Mouse (Mus musculus) limb, embryonic 15.5 days (tissue): Measurements from ENCODE around the gene Fibp. TPM values are rescaled to one million over a fixed set of nuclear protein-coding genes. Genes with fewer than 3 reads are reported as not detected.
"Not testable (repeated sequence)": the region's sequence is repeated elsewhere in the genome, so short reads cannot be mapped to it uniquely, and the experiment has no call there.

Experiments
- ATAC-seq: fragments of 200-750 bp; cut with Nextera tagmentation; 2 replicates; pipeline ENCODE4 v1.8.0; 2017; ENCODE audit warnings: low read depth, moderate TSS enrichment; ENCODE audit not compliant: insufficient number of reproducible peaks, low FRiP score, low TSS enrichment
- H3K27ac ChIP-seq: fragments of 300-500 bp; sonication (generic); 2 replicates; pipeline ENCODE4 v1.5.1; 2015; ENCODE audit warnings: moderate library complexity, mild to moderate bottlenecking, inconsistent platforms
- H3K27me3 ChIP-seq: fragments of 300-500 bp; sonication (generic); 2 replicates; pipeline ENCODE4 v1.6.1; 2015; ENCODE audit warnings: inconsistent platforms
- H3K36me3 ChIP-seq: fragments of 300-500 bp; sonication (generic); 2 replicates; pipeline ENCODE4 v1.6.1; 2015; ENCODE audit warnings: inconsistent platforms
- H3K4me1 ChIP-seq: fragments of 300-500 bp; sonication (generic); 2 replicates; pipeline ENCODE4 v1.6.1; 2015; ENCODE audit warnings: inconsistent platforms
- H3K4me2 ChIP-seq: fragments of 300-500 bp; sonication (generic); 2 replicates; pipeline ENCODE4 v1.6.1; 2015; ENCODE audit warnings: mild to moderate bottlenecking, inconsistent platforms
- H3K4me3 ChIP-seq: fragments of 300-500 bp; sonication (generic); 2 replicates; pipeline ENCODE4 v1.5.1; 2015; ENCODE audit warnings: mild to moderate bottlenecking, inconsistent platforms
- H3K9ac ChIP-seq: fragments of 300-500 bp; sonication (generic); 2 replicates; pipeline ENCODE4 v1.6.1; 2015; ENCODE audit warnings: inconsistent platforms
- H3K9me3 ChIP-seq: fragments of 300-500 bp; sonication (generic); 2 replicates; pipeline ENCODE4 v1.6.1; 2016; ENCODE audit warnings: inconsistent platforms
- WGBS: fragments of 180-500 bp; shearing (Covaris S2); methylation state at CpG from one replicate; pipeline ENCODE4 v1.1.7; 2015; 5-methylcytosine and 5-hydroxymethylcytosine counted together
- polyA plus RNA-seq: library from polyadenylated mRNA; unstranded; fragments of >200 nt; fragmentation: Nextera tagmentation; extraction: Ambion mirVana; gene quantifications from 2 replicates; pipeline ENCODE4 v1.2.1, GENCODE M21; 2015

The Fibp gene
- polyA plus RNA-seq, 1 experiment from 2014 or later = 105 TPM

DNA sequence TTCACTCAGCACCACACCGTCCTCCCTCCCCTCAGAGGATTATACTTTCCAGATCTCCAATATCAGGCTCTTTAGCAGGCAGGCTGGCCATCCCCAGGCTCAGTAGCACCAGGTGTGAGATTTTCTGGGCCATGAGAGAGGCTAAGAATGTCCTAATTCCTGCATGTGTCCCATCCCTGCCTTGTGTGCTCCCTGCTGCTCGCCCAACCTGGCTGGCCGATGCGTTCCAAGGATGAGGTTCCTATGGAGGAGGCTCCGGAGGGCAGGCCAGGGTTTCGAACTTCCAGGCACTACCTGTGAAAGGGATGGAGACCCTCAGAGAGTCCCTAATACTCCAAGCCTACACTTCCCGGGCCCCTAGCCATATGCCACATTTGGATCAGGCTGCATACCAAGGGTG, 25.4 kb downstream of the Fibp start:
- Histone ChIP-seq H3K9me3 (no peaks in the 10 kb centered on the region), H3K4me1 (peaks cover 34% of the 10 kb centered on the region), H3K4me2 (no peak overlapping the region), H3K27ac (no peak overlapping the region; the same call in 1 of the 2 replicates), H3K9ac (no peak overlapping the region), H3K36me3 (peaks cover 56% of the 10 kb centered on the region), H3K4me3 (no peak overlapping the region), H3K27me3 (no peaks in the 10 kb centered on the region)
- 90% methylated on average over 7 of the region's 7 CpGs for WGBS
- no peak for ATAC-seq

GRCm38 (mm10) chr19:5486286-5486685, 25.9 kb downstream of the Fibp start:
- no peak overlapping the region for H3K9ac ChIP-seq
- H3K9me3 ChIP-seq = no peaks in the 10 kb centered on the region
- ATAC-seq = no peak
- no peak overlapping the region for H3K27ac ChIP-seq
- no peak overlapping the region for H3K4me2 ChIP-seq
- H3K4me3 ChIP-seq = no peak overlapping the region
- H3K27me3 ChIP-seq = no peaks in the 10 kb centered on the region
- WGBS = 73% methylated on average over 8 of the region's 8 CpGs
- peaks cover 51% of the 10 kb centered on the region for H3K36me3 ChIP-seq
- peaks cover 34% of the 10 kb centered on the region for H3K4me1 ChIP-seq

- peak overlapping the region; percentile 70; the same call in 1 of the 2 replicates for H3K4me2 ChIP-seq
- H3K9ac ChIP-seq = peak overlapping the region; percentile 17; the same call in 1 of the 2 replicates
- 78% methylated on average over 4 of the region's 4 CpGs for WGBS
- H3K9me3 ChIP-seq = no peaks in the 10 kb centered on the region
- peak overlapping the region; percentile 97; the same call in 1 of the 2 replicates for H3K27ac ChIP-seq
- peak overlapping the region; percentile 50; the same call in 1 of the 2 replicates for H3K4me3 ChIP-seq
- H3K36me3 ChIP-seq = peaks cover 46% of the 10 kb centered on the region
- H3K27me3 ChIP-seq = no peaks in the 10 kb centered on the region
- ATAC-seq = no peak
- H3K4me1 ChIP-seq = peaks cover 38% of the 10 kb centered on the region
These were observed 26.4 kb downstream of the Fibp start for GRCm38 (mm10) chr19:5486771-5487170.

DNA sequence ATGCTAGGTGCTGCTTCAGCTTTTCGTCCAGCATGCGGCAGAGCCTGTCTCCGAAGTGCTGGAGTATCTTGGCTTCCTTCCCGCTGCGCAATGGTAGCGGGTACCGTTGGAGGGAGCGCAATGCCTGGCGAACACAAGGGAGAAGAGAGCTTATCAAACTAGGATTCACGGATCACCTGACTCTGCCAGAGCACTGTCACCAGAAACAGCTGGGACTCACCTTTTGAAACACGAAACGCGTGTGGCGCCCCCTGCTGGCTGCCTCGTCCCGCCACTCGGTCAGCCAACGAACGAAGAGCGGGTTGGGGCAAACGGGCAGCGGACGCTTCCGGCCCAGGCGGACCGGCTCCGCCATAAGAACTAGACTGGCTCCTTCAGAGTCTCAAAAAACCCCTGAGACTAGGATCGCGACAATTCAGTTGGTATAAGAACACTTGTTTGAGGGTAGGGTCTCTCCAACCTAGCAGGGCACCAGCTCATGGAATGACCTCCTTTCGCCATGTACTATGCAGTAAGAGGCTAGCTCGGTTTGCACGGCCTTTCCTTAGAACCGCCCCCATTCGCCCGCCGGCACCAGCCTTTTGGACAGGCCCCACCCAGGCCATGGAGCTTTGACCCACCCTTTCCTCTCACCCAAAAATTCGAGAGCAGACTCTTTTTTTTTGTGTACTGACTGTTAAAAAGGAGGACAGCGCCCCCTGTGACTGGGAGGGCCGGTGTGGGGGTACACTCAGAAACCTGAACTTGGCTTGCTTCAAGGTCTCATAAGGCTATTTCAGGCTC, 27.5 kb downstream of the Fibp start, which contains the start of gene Mus81:
Gene Mus81 (minus strand): TSS at position 635 of the 783 bp plus-strand sequence.
- H3K4me2 ChIP-seq = peak within 1 kb of the TSS; percentile 70
- no peaks in the 10 kb centered on the region for H3K9me3 ChIP-seq
- H3K27ac ChIP-seq = peak within 1 kb of the TSS; percentile 97
- 0% methylated on average over 39 of the region's 39 CpGs for WGBS
- H3K4me1 ChIP-seq = peaks cover 44% of the 10 kb centered on the region
- no peaks in the 10 kb centered on the region for H3K27me3 ChIP-seq
- peaks cover 39% of the 10 kb centered on the region for H3K36me3 ChIP-seq
- peak; percentile 78 for ATAC-seq
- peak within 1 kb of the TSS; percentile 41 for H3K9ac ChIP-seq
- H3K4me3 ChIP-seq = peak within 1 kb of the TSS; percentile 50

- H3K27ac ChIP-seq = peak overlapping the region; percentile 97
- peaks cover 44% of the 10 kb centered on the region for H3K4me1 ChIP-seq
- H3K4me2 ChIP-seq = peak overlapping the region; percentile 70
- no peaks in the 10 kb centered on the region for H3K9me3 ChIP-seq
- peak overlapping the region; percentile 21; the same call in 1 of the 2 replicates for H3K9ac ChIP-seq
- H3K4me3 ChIP-seq = peak overlapping the region; percentile 50
- H3K27me3 ChIP-seq = no peaks in the 10 kb centered on the region
- WGBS = under 1% methylated on average over 26 of the region's 26 CpGs
- H3K36me3 ChIP-seq = peaks cover 38% of the 10 kb centered on the region
- ATAC-seq = peak; percentile 84
These were observed 28.6 kb downstream of the Fibp start for GRCm38 (mm10) chr19:5488878-5489571.

- Histone ChIP-seq H3K4me1 (peaks cover 44% of the 10 kb centered on the region), H3K36me3 (peaks cover 38% of the 10 kb centered on the region), H3K4me2 (peak overlapping the region; percentile 70), H3K27ac (peak overlapping the region; percentile 99), H3K4me3 (peak overlapping the region; percentile 99)
- not testable (repeated sequence) for H3K27me3 ChIP-seq, H3K9ac ChIP-seq, H3K9me3 ChIP-seq, ATAC-seq
- WGBS = 38% methylated on average over 10 of the region's 10 CpGs
These were observed 29.3 kb downstream of the Fibp start for GRCm38 (mm10) chr19:5489721-5490120.

GRCm38 (mm10) chr19:5490313-5490897, 30.0 kb downstream of the Fibp start, which contains the start of gene Cfl1:
Gene Cfl1, plus strand, starts transcription at chr19:5490455.
- ATAC-seq = peak; percentile 75
- peak within 1 kb of the TSS; percentile 70 for H3K4me2 ChIP-seq
- under 1% methylated on average over 62 of the region's 62 CpGs for WGBS
- H3K9ac ChIP-seq = peak within 1 kb of the TSS; percentile 87
- H3K36me3 ChIP-seq = peaks cover 35% of the 10 kb centered on the region
- H3K27ac ChIP-seq = peak within 1 kb of the TSS; percentile 99
- no peaks in the 10 kb centered on the region for H3K9me3 ChIP-seq
- peaks cover 44% of the 10 kb centered on the region for H3K4me1 ChIP-seq
- H3K4me3 ChIP-seq = peak within 1 kb of the TSS; percentile 99
- H3K27me3 ChIP-seq = no peaks in the 10 kb centered on the region

GRCm38 (mm10) chr19:5490898-5491708, 30.7 kb downstream of the Fibp start:
- peak overlapping the region; percentile 99 for H3K27ac ChIP-seq
- no peaks in the 10 kb centered on the region for H3K9me3 ChIP-seq
- peak overlapping the region; percentile 99 for H3K4me3 ChIP-seq
- H3K27me3 ChIP-seq = no peaks in the 10 kb centered on the region
- peaks cover 35% of the 10 kb centered on the region for H3K36me3 ChIP-seq
- 0 out of 2 replicates have a peak, but pooled peaks have one; percentile 13 for ATAC-seq
- WGBS = under 1% methylated on average over 59 of the region's 59 CpGs
- H3K4me1 ChIP-seq = peaks cover 39% of the 10 kb centered on the region
- H3K9ac ChIP-seq = peak overlapping the region; percentile 87
- H3K4me2 ChIP-seq = peak overlapping the region; percentile 63

DNA sequence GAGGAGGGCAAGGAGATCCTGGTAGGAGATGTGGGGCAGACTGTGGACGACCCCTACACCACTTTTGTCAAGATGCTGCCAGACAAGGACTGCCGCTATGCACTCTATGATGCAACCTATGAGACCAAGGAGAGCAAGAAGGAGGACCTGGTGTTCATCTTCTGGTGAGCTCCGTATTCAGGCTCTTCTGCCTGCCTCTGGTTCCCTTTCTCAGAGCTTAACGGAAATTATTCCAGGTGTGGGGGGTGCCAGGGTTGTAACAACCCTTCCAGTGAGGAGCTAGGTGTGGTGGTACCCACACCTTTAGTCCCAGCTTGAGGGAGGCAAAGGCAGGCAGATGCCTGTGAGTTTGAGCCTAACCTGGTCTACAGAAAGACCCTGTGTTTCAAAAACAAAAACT, 32.2 kb downstream of the Fibp start:
- Histone ChIP-seq H3K9ac (no peak overlapping the region), H3K4me2 (no peak overlapping the region)
- ATAC-seq = no peak

DNA sequence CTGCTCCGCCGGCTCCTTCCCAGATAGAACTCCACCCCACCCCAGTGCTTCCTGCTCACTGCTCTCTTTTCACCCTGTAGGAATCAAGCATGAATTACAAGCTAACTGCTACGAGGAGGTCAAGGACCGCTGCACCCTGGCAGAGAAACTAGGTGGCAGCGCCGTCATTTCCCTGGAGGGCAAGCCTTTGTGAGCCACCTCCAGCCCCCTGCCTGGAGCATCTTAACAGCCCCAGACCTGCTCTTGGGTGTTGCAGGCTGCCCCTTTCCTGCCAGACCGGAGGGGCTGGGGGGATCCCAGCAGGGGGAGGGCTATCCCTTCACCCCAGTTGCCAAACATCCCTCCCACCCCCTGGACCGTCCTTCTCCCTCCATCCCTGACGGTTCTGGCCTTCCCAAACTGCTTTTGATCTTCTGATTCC, 32.9 kb downstream of the Fibp start:
- H3K9ac ChIP-seq, ATAC-seq, H3K4me2 ChIP-seq, H3K27me3 ChIP-seq, H3K27ac ChIP-seq, H3K9me3 ChIP-seq, H3K4me3 ChIP-seq: not testable (repeated sequence)
- 68% methylated on average over 9 of the region's 9 CpGs for WGBS
- Histone ChIP-seq H3K4me1 (peaks cover 24% of the 10 kb centered on the region), H3K36me3 (peaks cover 49% of the 10 kb centered on the region)

More for the DNA sequence above, 32.2 kb downstream of the Fibp start:
- Histone ChIP-seq H3K9me3 (no peaks in the 10 kb centered on the region), H3K4me3 (no peak overlapping the region), H3K27me3 (no peaks in the 10 kb centered on the region), H3K36me3 (peaks cover 48% of the 10 kb centered on the region), H3K27ac (no peak overlapping the region), H3K4me1 (peaks cover 24% of the 10 kb centered on the region)
- 82% methylated on average over 4 of the region's 4 CpGs for WGBS

DNA sequence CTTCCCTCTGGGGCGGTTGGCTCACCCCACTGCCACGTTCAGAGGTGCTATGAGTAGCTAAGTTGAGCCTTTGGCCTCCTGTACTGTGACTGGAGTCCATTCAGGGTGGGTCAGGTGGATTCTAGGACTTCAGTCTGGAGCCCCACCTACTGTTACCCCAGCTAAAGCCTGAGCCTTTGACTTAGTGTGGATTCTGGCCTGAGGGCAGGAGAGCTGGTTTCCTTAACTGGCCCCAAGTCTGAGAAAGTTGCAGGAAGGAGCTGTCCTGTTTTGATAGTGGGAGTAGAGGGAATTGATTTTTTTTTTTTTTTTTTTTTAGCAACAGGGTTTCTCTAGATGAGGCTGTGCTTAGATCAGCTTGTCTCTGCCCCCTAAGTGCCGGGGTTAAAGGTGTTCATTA, 33.9 kb downstream of the Fibp start:
- no peak for ATAC-seq
- Histone ChIP-seq H3K36me3 (peaks cover 49% of the 10 kb centered on the region), H3K27me3 (no peaks in the 10 kb centered on the region), H3K9me3 (no peaks in the 10 kb centered on the region), H3K4me1 (peaks cover 17% of the 10 kb centered on the region), H3K4me2 (no peak overlapping the region), H3K9ac (no peak overlapping the region), H3K27ac (no peak overlapping the region), H3K4me3 (no peak overlapping the region)
- 79% methylated on average over 3 of the region's 3 CpGs for WGBS
